Mouse (Mus musculus) cerebellum, adult 2 months (tissue): Measurements from ENCODE around the gene Sema4b. TPM values are rescaled to one million over a fixed set of nuclear protein-coding genes. Genes with fewer than 3 reads are reported as not detected.

Experiments used
- DNase-seq, 2 experiments: peaks; one replicate each; pipeline ENCODE4 v3.0.0; 2021
- H3K27ac ChIP-seq: fragments of 200-500 bp; 2 replicates; pipeline ENCODE4 v1.5.1; 2012; ENCODE audit warnings: low read length, control low read depth, inconsistent platforms; ENCODE audit not compliant: insufficient read depth
- H3K27me3 ChIP-seq: fragments of 200-500 bp; 2 replicates; pipeline ENCODE4 v1.6.1; 2012; ENCODE audit warnings: inconsistent platforms, mild to moderate bottlenecking, low read length, moderate library complexity; ENCODE audit not compliant: control insufficient read depth, insufficient read depth
- H3K4me1 ChIP-seq: fragments of 200-500 bp; 2 replicates; pipeline ENCODE4 v1.6.1; 2011; ENCODE audit warnings: low read length; ENCODE audit not compliant: control insufficient read depth, insufficient read depth
- H3K4me3 ChIP-seq: fragments of 200-500 bp; replicated peaks from 2 replicates; pipeline ENCODE3; 2011; ENCODE audit warnings: mild to moderate bottlenecking, low read depth, low read length, control low read depth; ENCODE audit not compliant: insufficient read depth
- CTCF ChIP-seq: fragments of 200-500 bp; IDR thresholded peaks from 2 replicates; pipeline ENCODE4 v1.5.1; 2011; ENCODE audit warnings: low read depth, mild to moderate bottlenecking, control low read depth, low read length, moderate library complexity, borderline replicate concordance; ENCODE audit not compliant: insufficient read depth
- POLR2A ChIP-seq: fragments of 200-500 bp; IDR thresholded peaks from 2 replicates; pipeline ENCODE4 v1.6.1; 2011; ENCODE audit warnings: low read length, control low read depth, borderline replicate concordance; ENCODE audit not compliant: insufficient read depth
- WGBS: fragments of 180-500 bp; shearing (Covaris S2); methylation state at CpG from one replicate; pipeline ENCODE4 v1.1.7; 2018; 5-methylcytosine and 5-hydroxymethylcytosine counted together
- polyA plus RNA-seq: library from polyadenylated mRNA; depleted of rRNA; stranded (reverse); fragments of >200 nt; gene quantifications from 2 replicates; pipeline ENCODE4 v1.2.3, GENCODE M21; 2012

Gene Sema4b
- polyA plus RNA-seq, 1 experiment: 10.7 TPM

DNA sequence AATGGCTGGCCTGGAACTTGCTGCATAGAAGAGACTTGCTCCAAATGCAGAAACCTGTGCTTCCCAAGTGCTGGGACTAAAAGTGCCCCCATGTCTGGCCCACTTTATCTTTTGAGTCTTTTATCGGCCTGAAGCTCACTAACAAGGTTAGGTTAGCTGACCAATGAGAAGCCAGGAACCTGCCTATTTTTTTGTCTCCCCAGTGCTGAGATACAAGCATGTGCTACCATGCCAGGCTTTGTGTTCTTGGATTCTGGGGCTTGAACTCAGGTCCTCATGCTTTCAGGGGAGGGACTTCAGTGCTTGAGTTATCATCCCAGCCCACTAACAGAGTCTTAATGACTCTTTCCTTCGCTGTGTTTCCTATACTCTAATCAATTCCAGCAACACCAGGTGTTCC, 71.1 kb downstream of the Sema4b start:
- Histone ChIP-seq H3K27ac (no peak overlapping the region), H3K4me1 (no peaks in the 10 kb centered on the region), H3K4me3 (no peak overlapping the region), H3K27me3 (no peaks in the 10 kb centered on the region)
- WGBS: 54% methylated on average over 2 of the region's 2 CpGs
- DNase-seq: no peak
- no peak for TF ChIP-seq POLR2A
- no peak for TF ChIP-seq CTCF

DNA sequence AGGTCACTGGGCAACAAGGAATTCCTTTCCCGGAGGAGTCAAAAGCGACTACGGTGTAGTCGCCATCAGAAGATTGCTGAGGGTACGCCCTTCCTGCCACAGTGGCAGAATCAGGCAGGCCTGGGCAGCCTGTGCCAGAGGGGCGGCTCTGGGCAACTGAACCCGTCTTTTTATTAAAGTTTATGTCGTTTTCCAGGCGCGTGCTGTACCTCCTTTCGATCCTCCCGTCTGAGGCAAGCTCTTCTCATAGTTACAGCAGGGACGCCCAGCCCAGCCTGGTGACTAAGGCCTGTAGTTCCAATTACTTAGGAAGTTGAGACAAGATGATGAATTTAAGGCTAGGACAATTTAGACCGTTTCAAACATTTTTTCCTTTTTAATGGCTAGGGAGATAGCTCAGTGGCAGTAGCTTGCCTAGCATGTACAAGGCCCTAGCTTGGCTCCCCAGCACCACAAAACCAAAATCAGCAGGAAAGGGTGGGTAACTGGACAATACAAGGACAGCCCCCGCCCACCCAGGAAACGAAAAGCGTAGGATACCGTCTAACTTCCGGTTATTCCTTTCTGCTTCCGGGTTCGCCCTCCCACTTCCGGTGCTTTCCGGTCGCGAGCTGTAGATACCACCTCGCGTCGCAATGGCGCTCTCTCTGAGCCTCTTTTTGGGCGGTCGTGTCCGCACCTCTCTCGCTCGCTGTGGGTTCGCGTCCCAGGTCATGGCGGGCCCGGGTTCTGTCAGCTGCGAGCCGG, 74.2 kb downstream of the Sema4b start, which contains the start of gene Ngrn:
Gene Ngrn (plus strand): TSS at position 591 of the 747 bp plus-strand sequence.
- H3K27ac ChIP-seq: peak within 1 kb of the TSS; percentile 29
- no peaks in the 10 kb centered on the region for H3K4me1 ChIP-seq
- TF ChIP-seq POLR2A (peak; percentile 89), CTCF (no peak)
- H3K27me3 ChIP-seq: no peaks in the 10 kb centered on the region
- peak within 1 kb of the TSS; percentile 86 for H3K4me3 ChIP-seq
- 27% methylated on average over 40 of the region's 40 CpGs for whole genome bisulfite sequencing
- DNase-seq: peak; percentile 85 to 86

DNA sequence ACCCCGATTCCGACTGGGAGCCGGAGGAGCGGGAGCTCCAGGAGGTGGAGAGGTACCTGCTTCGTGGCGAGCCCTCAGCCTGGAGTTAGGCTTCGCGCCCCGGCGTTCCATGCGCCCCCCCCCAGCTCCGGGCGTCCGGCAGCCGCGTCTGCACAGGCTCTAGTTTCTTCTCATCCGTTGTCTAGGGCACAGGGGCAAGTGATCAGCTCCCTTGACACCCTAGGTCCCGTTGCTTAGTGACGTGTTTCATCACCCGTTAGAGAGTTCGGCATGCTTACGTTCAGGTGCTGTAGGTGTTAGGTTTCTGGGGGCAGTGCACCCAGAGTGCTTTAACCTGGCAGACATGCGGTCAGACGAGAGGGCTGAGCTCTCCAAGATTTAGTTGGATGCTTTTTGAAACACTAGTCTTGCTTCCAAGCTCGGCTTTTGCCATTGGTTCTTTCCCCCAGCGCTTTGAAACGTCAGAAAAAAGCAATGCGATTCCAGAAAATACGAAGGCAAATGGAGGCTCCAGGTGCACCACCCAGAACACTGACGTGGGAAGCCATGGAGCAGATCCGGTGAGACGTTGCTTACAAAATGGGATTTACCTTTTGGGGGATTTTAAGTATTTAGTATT, 74.8 kb downstream of the Sema4b start:
- H3K27ac ChIP-seq: peak overlapping the region; percentile 29

DNA sequence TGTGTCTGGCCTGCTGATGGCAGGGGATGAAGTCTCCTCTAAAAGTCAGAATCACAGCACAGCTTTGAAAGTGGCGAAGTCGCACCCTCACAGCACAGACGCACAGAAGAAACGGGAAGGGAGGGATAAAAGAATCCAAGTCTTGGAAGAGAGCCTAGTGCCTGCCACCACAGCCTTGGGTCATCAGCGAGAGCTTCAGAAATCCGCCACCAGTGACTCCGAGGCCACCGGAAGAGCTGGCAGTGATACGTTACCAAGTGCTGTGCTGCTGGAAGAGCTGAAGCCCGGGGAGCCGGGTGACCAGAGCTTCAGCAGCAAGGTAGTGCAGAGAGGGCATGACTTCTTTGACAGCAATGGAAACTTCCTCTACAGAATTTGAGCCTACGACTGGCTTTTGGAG, 78.0 kb downstream of the Sema4b start:
- Histone ChIP-seq H3K27me3 (no peaks in the 10 kb centered on the region), H3K4me3 (no peak overlapping the region), H3K27ac (no peak overlapping the region), H3K4me1 (peaks cover 3% of the 10 kb centered on the region; the same call in 1 of the 2 replicates)
- no peak for DNase-seq
- TF ChIP-seq CTCF: no peak
- WGBS: 75% methylated on average over 12 of the region's 12 CpGs

More for the DNA sequence above, 74.8 kb downstream of the Sema4b start:
- WGBS: under 1% methylated on average over 32 of the region's 32 CpGs
- Histone ChIP-seq H3K27me3 (no peaks in the 10 kb centered on the region), H3K4me1 (no peaks in the 10 kb centered on the region), H3K4me3 (peak overlapping the region; percentile 86)
- TF ChIP-seq CTCF (no peak), POLR2A (no peak)
- DNase-seq: no peak

DNA sequence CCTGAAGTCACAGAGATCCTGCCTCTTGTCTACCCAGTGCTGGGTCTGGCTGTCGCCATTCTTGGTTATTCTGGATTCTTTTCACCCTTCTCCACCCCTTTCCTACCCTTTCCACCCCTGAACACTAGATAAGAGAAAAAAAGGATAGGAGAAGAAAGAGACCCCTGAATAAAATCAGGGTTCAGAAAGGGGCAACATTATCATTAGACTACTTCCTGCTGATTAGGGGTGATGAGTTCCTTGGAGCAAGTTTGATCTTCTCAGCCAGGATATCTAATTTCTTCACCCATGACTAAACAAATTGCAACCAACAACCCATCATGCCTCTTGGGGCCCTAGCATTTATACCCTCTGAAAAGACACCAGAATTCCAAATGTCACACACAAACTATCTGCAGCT, 81.1 kb downstream of the Sema4b start:
- no peak for DNase-seq
- WGBS: 79% methylated on average over 1 of the region's 1 CpGs
- Histone ChIP-seq H3K27ac (no peak overlapping the region), H3K4me1 (peaks cover 6% of the 10 kb centered on the region; the same call in 1 of the 2 replicates), H3K27me3 (no peaks in the 10 kb centered on the region), H3K4me3 (no peak overlapping the region)
- TF ChIP-seq POLR2A (no peak), CTCF (no peak)

DNA sequence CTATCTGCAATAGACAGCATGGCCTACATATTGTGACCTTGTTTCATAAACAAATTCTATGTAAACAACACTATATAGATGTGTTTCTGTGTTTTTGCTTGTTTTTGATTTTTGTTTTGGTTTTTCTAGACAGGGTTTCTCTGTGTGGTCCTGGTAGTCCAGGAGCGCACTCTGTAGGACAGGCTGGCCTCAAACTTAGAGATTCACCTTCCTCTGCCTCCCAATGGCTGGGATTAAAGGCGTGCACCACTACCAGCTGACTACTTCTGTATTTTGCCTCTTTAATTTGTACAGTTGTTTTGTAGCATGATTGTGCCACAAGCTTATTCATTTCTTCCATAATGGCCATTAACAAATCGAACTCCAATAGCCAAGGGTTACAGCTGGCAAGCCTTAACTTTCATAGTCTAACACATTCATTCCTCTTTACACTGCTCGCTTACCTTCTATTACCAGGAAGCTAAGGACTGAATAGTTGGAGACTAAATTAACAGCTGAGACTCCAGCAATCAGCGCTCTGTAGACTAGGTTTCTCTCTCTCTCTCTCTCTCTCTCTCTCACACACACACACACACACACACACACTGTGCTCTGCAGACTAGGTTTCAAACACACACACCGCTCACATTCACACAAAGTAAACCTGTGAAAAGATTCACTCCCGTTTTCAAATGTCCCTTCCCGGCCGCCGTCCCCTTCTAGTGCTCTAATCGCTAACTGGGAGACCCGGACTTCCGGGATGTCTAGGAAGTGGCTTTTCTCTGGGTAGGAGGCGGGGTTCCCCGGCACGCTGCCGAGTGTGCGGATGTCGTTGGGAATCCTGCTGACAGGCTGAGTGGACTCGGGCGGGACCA, 82.5 kb downstream of the Sema4b start, which contains the start of gene Vps33b:
Gene Vps33b (plus strand): TSS at position 753 of the 854 bp plus-strand sequence.
- Histone ChIP-seq H3K4me1 (peaks cover 6% of the 10 kb centered on the region; the same call in 1 of the 2 replicates), H3K27ac (peak within 1 kb of the TSS; percentile 46), H3K27me3 (no peaks in the 10 kb centered on the region), H3K4me3 (peak within 1 kb of the TSS; percentile 93)
- WGBS: 3% methylated on average over 21 of the region's 21 CpGs
- peak; percentile 97 for DNase-seq
- TF ChIP-seq POLR2A (peak; percentile 52; the same call in 1 of the 2 replicates), CTCF (no peak)

DNA sequence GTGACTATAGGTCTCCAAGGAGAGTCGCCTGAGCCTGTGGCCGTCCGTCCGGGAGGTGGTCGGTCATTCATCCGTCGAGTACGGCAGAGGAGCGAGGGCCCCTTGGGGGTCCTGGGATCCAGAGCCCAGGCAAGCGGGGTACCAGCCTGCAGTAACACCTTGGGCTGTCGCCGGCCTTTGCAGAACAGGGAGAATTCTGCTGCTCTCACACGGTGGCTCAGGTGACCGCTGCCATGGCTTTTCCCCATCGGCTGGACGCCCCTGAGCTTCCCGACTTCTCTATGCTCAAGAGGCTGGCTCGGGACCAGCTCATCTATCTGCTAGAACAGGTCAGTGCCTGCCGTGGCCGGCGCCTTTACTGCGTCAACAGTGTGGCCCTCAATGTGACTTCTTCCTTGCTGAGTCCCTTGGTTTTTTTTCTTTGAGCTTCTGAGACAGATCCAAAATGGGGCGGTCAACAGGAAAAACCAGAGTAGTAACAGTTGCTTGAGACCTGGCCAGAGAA, 83.2 kb downstream of the Sema4b start:
- H3K27ac ChIP-seq: peak overlapping the region; percentile 44
- under 1% methylated on average over 23 of the region's 23 CpGs for WGBS

More for the DNA sequence above, 83.2 kb downstream of the Sema4b start:
- Histone ChIP-seq H3K4me1 (peaks cover 6% of the 10 kb centered on the region; the same call in 1 of the 2 replicates), H3K4me3 (peak overlapping the region; percentile 93), H3K27me3 (no peaks in the 10 kb centered on the region)
- DNase-seq: peak in 1 of 2 experiments; percentile 68
- TF ChIP-seq POLR2A: no peak
- TF ChIP-seq CTCF: no peak
